Mouse (Mus musculus) neural tube, embryonic 11.5 days (tissue): ENCODE results near the gene Pdgfc. TPM values are rescaled to one million over a fixed set of nuclear protein-coding genes. Genes with fewer than 3 reads are reported as not detected.

Source experiments
- ATAC-seq: fragments of 200-750 bp; cut with Nextera tagmentation; 2 replicates; pipeline ENCODE4 v1.8.0; 2017; ENCODE audit warnings: moderate number of reproducible peaks, mild to moderate bottlenecking, moderate TSS enrichment, moderate library complexity; ENCODE audit not compliant: insufficient read depth, low FRiP score, low TSS enrichment
- DNase-seq: peaks from one replicate; pipeline ENCODE4 v3.0.0-alpha.2; 2015; ENCODE audit warnings: low spot score
- H3K27ac ChIP-seq: fragments of 300-500 bp; sonication (generic); 2 replicates; pipeline ENCODE4 v1.5.1; 2014; ENCODE audit warnings: low read depth, mild to moderate bottlenecking, low read length
- H3K27me3 ChIP-seq: fragments of 300-500 bp; sonication (generic); 2 replicates; pipeline ENCODE4 v1.6.1; 2014; ENCODE audit warnings: mild to moderate bottlenecking, low read length, mixed read lengths; ENCODE audit not compliant: control insufficient read depth, insufficient read depth
- H3K36me3 ChIP-seq: fragments of 300-500 bp; sonication (generic); 2 replicates; pipeline ENCODE4 v1.6.1; 2014; ENCODE audit warnings: mild to moderate bottlenecking, low read length, moderate library complexity, mixed read lengths; ENCODE audit not compliant: control insufficient read depth, insufficient read depth
- H3K4me1 ChIP-seq: fragments of 300-500 bp; sonication (generic); 2 replicates; pipeline ENCODE4 v1.6.1; 2014; ENCODE audit warnings: low read length, mixed read lengths; ENCODE audit not compliant: control insufficient read depth, insufficient read depth
- H3K4me2 ChIP-seq: fragments of 300-500 bp; sonication (generic); 2 replicates; pipeline ENCODE4 v1.6.1; 2014; ENCODE audit warnings: low read depth, mild to moderate bottlenecking, moderate library complexity
- H3K4me3 ChIP-seq: fragments of 300-500 bp; sonication (generic); 2 replicates; pipeline ENCODE4 v1.5.1; 2014; ENCODE audit warnings: low read depth, low read length
- H3K9ac ChIP-seq: fragments of 300-500 bp; sonication (generic); 2 replicates; pipeline ENCODE4 v1.6.1; 2014; ENCODE audit warnings: mild to moderate bottlenecking, low read length
- H3K9me3 ChIP-seq: fragments of 300-500 bp; sonication (generic); 2 replicates; pipeline ENCODE4 v1.6.1; 2016; ENCODE audit warnings: low read length; ENCODE audit not compliant: control insufficient read depth
- WGBS: fragments of 180-500 bp; shearing (Covaris S2); extraction: QIAGEN DNeasy Blood & Tissue Kit; methylation state at CpG from one replicate; pipeline ENCODE4 v1.1.7; 2014; 5-methylcytosine and 5-hydroxymethylcytosine counted together
- polyA plus RNA-seq: library from polyadenylated mRNA; unstranded; fragments of >200 nt; fragmentation: Nextera tagmentation; extraction: Ambion mirVana; gene quantifications from 2 replicates; pipeline ENCODE4 v1.2.1, GENCODE M21; 2014

The Pdgfc gene
- polyA plus RNA-seq, 1 experiment from 2014 or later, result 21.7 TPM

GRCm38 (mm10) chr3:81242697-81243590, 206.7 kb downstream of the Pdgfc start:
- Histone ChIP-seq H3K4me1 (no peaks in the 10 kb centered on the region), H3K36me3 (no peaks in the 10 kb centered on the region), H3K4me3 (no peak overlapping the region), H3K27ac (no peak overlapping the region), H3K4me2 (no peak overlapping the region), H3K9me3 (no peaks in the 10 kb centered on the region), H3K9ac (no peak overlapping the region), H3K27me3 (no peaks in the 10 kb centered on the region)
- WGBS, result 34% methylated on average over 7 of the region's 7 CpGs
- DNase-seq (peak; percentile 10), ATAC-seq (no peak)

GRCm38 (mm10) chr3:81243591-81243990, 207.4 kb downstream of the Pdgfc start:
- DNase-seq (no peak), ATAC-seq (no peak)
- Histone ChIP-seq H3K36me3 (no peaks in the 10 kb centered on the region), H3K4me3 (no peak overlapping the region), H3K27ac (no peak overlapping the region), H3K27me3 (no peaks in the 10 kb centered on the region), H3K4me2 (no peak overlapping the region), H3K9me3 (no peaks in the 10 kb centered on the region), H3K4me1 (no peaks in the 10 kb centered on the region), H3K9ac (no peak overlapping the region)
- 63% methylated on average over 6 of the region's 6 CpGs for WGBS

- H3K27ac ChIP-seq, result no peak overlapping the region
- no peak overlapping the region for H3K9ac ChIP-seq
- no peak overlapping the region for H3K4me2 ChIP-seq
- no peak for DNase-seq
- no peaks in the 10 kb centered on the region for H3K9me3 ChIP-seq
- 96% methylated on average over 1 of the region's 1 CpGs for WGBS
- H3K27me3 ChIP-seq, result no peaks in the 10 kb centered on the region
- no peaks in the 10 kb centered on the region for H3K4me1 ChIP-seq
- H3K4me3 ChIP-seq, result no peak overlapping the region
- no peak for ATAC-seq
- no peaks in the 10 kb centered on the region for H3K36me3 ChIP-seq
These were observed 226.6 kb downstream of the Pdgfc start for GRCm38 (mm10) chr3:81262801-81263200.

Other genes with a start within 250 kb of the Pdgfc start
- gene Gria2, start 233.6 kb upstream of the Pdgfc start, polyA plus RNA-seq, result 17.7 and 19.1 TPM in 2 replicates
- 11.0 and 14.3 TPM in 2 replicates for gene Glrb, start 122.8 kb upstream of the Pdgfc start, polyA plus RNA-seq